ENCODE assay signal across 8 mouse cellular contexts in genomic region chr2:75703375-75704181, GRCm38 (mm10). TPM values are rescaled to one million over a fixed set of nuclear protein-coding genes. Genes with fewer than 3 reads are reported as not detected.
DNase-seq lines count a peak whose midpoint lies in the region; ATAC-seq lines count a peak whose summit lies in the region.

No protein-coding gene starts in this region.

- H3K4me2 ChIP-seq in heart, embryonic 13.5 days: peak overlapping the region; percentile 88
- H3K4me2 ChIP-seq in liver, embryonic 13.5 days: peak overlapping the region; percentile 85
- peak overlapping the region; percentile 86 for H3K4me2 ChIP-seq in stomach, embryonic 16.5 days (ENCODE audit: low read depth, low read length)

- H3K27ac ChIP-seq in heart, embryonic 13.5 days (replicated peaks): peak overlapping the region; percentile 98
- peak overlapping the region; percentile 100 for H3K27ac ChIP-seq in liver, embryonic 13.5 days
- peak overlapping the region; percentile 99 for H3K27ac ChIP-seq in stomach, embryonic 16.5 days (ENCODE audit: low read length)

- DNase-seq in CD4-positive helper T cell, adult 2 months (ENCODE audit: low read depth, low spot score): peak; percentile 89
- peak; percentile 66 for DNase-seq in brain, embryonic 18.5 days (ENCODE audit: low read depth, low spot score)
- DNase-seq in fat pad, adult 2 months (ENCODE audit: extremely low read depth, low read depth, low spot score): peak; percentile 94
- peak; percentile 97 for DNase-seq in kidney, postnatal 10 days
- DNase-seq in liver, embryonic 13.5 days: peak; percentile 85
- peak; percentile 92 for DNase-seq in neural tube, embryonic 10.5 days (ENCODE audit: extremely low spot score, low spot score)

- ATAC-seq in heart, embryonic 13.5 days (ENCODE audit: extremely low read depth, insufficient number of reproducible peaks, low FRiP score, low TSS enrichment): peak; percentile 40
- ATAC-seq in liver, embryonic 13.5 days (ENCODE audit: low read depth): peak; percentile 45
- peak; percentile 51 for ATAC-seq in stomach, embryonic 16.5 days (ENCODE audit: insufficient read depth, low FRiP score)

- no peaks in the 10 kb centered on the region for H3K27me3 ChIP-seq in heart, embryonic 13.5 days (replicated peaks)
- no peaks in the 10 kb centered on the region for H3K27me3 ChIP-seq in liver, embryonic 13.5 days
- H3K27me3 ChIP-seq in stomach, embryonic 16.5 days (ENCODE audit: control insufficient read depth, insufficient read depth, low read length): no peaks in the 10 kb centered on the region

- peaks cover 2% of the 10 kb centered on the region; the same call in 1 of the 2 replicates for H3K36me3 ChIP-seq in heart, embryonic 13.5 days
- peaks cover 22% of the 10 kb centered on the region for H3K36me3 ChIP-seq in liver, embryonic 13.5 days
- H3K36me3 ChIP-seq in stomach, embryonic 16.5 days (ENCODE audit: control insufficient read depth, insufficient read depth, low read length): no peaks in the 10 kb centered on the region

- H3K9ac ChIP-seq in heart, embryonic 13.5 days: peak overlapping the region; percentile 95
- peak overlapping the region; percentile 99 for H3K9ac ChIP-seq in liver, embryonic 13.5 days
- peak overlapping the region; percentile 99 for H3K9ac ChIP-seq in stomach, embryonic 16.5 days (ENCODE audit: low read length)

- peak overlapping the region; percentile 83 for H3K4me3 ChIP-seq in heart, embryonic 13.5 days
- H3K4me3 ChIP-seq in liver, embryonic 13.5 days (replicated peaks): peak overlapping the region; percentile 93
- H3K4me3 ChIP-seq in stomach, embryonic 16.5 days (replicated peaks; ENCODE audit: low read length): peak overlapping the region; percentile 95

- H3K4me1 ChIP-seq in heart, embryonic 13.5 days: peaks cover 74% of the 10 kb centered on the region
- peaks cover 76% of the 10 kb centered on the region for H3K4me1 ChIP-seq in liver, embryonic 13.5 days (replicated peaks)
- H3K4me1 ChIP-seq in stomach, embryonic 16.5 days (ENCODE audit: control insufficient read depth, insufficient read depth, low read length): peaks cover 37% of the 10 kb centered on the region

- H3K9me3 ChIP-seq in heart, embryonic 13.5 days: no peaks in the 10 kb centered on the region
- no peaks in the 10 kb centered on the region for H3K9me3 ChIP-seq in liver, embryonic 13.5 days (replicated peaks)
- no peaks in the 10 kb centered on the region for H3K9me3 ChIP-seq in stomach, embryonic 16.5 days (replicated peaks; ENCODE audit: control insufficient read depth, low read length)

- under 1% methylated on average over 62 of the region's 62 CpGs for WGBS in heart, embryonic 13.5 days
- under 1% methylated on average over 62 of the region's 62 CpGs for WGBS in liver, embryonic 13.5 days (ENCODE audit: insufficient replicate concordance)
- WGBS in stomach, embryonic 16.5 days: under 1% methylated on average over 62 of the region's 62 CpGs

RNA-seq across cellular contexts. Expression of gene Nfe2l2, which starts 0.9 kb away (rescaled TPM):
- 42.8 and 43.7 TPM in 2 replicates for polyA plus RNA-seq in heart, embryonic 13.5 days (2015; fragmentation: Nextera tagmentation; extraction: Ambion mirVana)
- polyA plus RNA-seq in liver, embryonic 13.5 days (2015; fragmentation: Nextera tagmentation; extraction: Ambion mirVana): 44.6 and 54.3 TPM in 2 replicates
- polyA plus RNA-seq in stomach, embryonic 16.5 days (2015; fragmentation: Nextera tagmentation; extraction: Ambion mirVana): 128 and 142 TPM in 2 replicates

RNA-seq across cellular contexts. Expression of gene Hnrnpa3, which starts 44.5 kb away (rescaled TPM):
- 188 and 192 TPM in 2 replicates for polyA plus RNA-seq in heart, embryonic 13.5 days (2015; fragmentation: Nextera tagmentation; extraction: Ambion mirVana)
- polyA plus RNA-seq in liver, embryonic 13.5 days (2015; fragmentation: Nextera tagmentation; extraction: Ambion mirVana): 161 and 182 TPM in 2 replicates
- polyA plus RNA-seq in stomach, embryonic 16.5 days (2015; fragmentation: Nextera tagmentation; extraction: Ambion mirVana): 194 and 260 TPM in 2 replicates

Comparison
In these comparisons a context has a peak if more than half of its experiments do, and no peak if none do; other contexts are left out.
1. Peak in every context shown above with its lines: DNase-seq, ATAC-seq, H3K4me3 ChIP-seq and H3K27ac ChIP-seq.